Mouse (Mus musculus) stomach, embryonic 15.5 days (tissue): ENCODE results near the gene Flad1. TPM values are rescaled to one million over a fixed set of nuclear protein-coding genes. Genes with fewer than 3 reads are reported as not detected.
A peak's percentile ranks its signal among the peaks of the same experiment; 100 is the strongest.

ENCODE experiments used
- ATAC-seq: fragments of 200-750 bp; cut with Nextera tagmentation; 2 replicates; pipeline ENCODE4 v1.8.0; 2017; ENCODE audit warnings: low read depth, moderate number of reproducible peaks, moderate TSS enrichment; ENCODE audit not compliant: insufficient read depth, low FRiP score
- H3K27ac ChIP-seq: fragments of 300-500 bp; sonication (generic); 2 replicates; pipeline ENCODE4 v1.5.1; 2015; ENCODE audit warnings: mild to moderate bottlenecking, inconsistent platforms
- H3K27me3 ChIP-seq: fragments of 300-500 bp; sonication (generic); replicated peaks from 2 replicates; pipeline ENCODE4 v1.6.1; 2015; ENCODE audit warnings: inconsistent platforms
- H3K36me3 ChIP-seq: fragments of 300-500 bp; sonication (generic); 2 replicates; pipeline ENCODE4 v1.6.1; 2015; ENCODE audit warnings: inconsistent platforms
- H3K4me1 ChIP-seq: fragments of 300-500 bp; sonication (generic); 2 replicates; pipeline ENCODE4 v1.6.1; 2015; ENCODE audit warnings: inconsistent platforms
- H3K4me2 ChIP-seq: fragments of 300-500 bp; sonication (generic); 2 replicates; pipeline ENCODE4 v1.6.1; 2015; ENCODE audit warnings: mild to moderate bottlenecking, inconsistent platforms
- H3K4me3 ChIP-seq: fragments of 300-500 bp; sonication (generic); replicated peaks from 2 replicates; pipeline ENCODE4 v1.5.1; 2015; ENCODE audit warnings: inconsistent platforms
- H3K9ac ChIP-seq: fragments of 300-500 bp; sonication (generic); 2 replicates; pipeline ENCODE4 v1.6.1; 2015; ENCODE audit warnings: inconsistent platforms
- H3K9me3 ChIP-seq: fragments of 300-500 bp; sonication (generic); 2 replicates; pipeline ENCODE4 v1.6.1; 2016; ENCODE audit warnings: inconsistent platforms
- WGBS: fragments of 180-500 bp; shearing (Covaris S2); methylation state at CpG from one replicate; pipeline ENCODE4 v1.1.7; 2015; 5-methylcytosine and 5-hydroxymethylcytosine counted together
- polyA plus RNA-seq: library from polyadenylated mRNA; unstranded; fragments of >200 nt; fragmentation: Nextera tagmentation; extraction: Ambion mirVana; gene quantifications from 2 replicates; pipeline ENCODE4 v1.2.1, GENCODE M21; 2015

Gene Flad1
- polyA plus RNA-seq, 1 experiment from 2014 or later, result 23.6 TPM

DNA sequence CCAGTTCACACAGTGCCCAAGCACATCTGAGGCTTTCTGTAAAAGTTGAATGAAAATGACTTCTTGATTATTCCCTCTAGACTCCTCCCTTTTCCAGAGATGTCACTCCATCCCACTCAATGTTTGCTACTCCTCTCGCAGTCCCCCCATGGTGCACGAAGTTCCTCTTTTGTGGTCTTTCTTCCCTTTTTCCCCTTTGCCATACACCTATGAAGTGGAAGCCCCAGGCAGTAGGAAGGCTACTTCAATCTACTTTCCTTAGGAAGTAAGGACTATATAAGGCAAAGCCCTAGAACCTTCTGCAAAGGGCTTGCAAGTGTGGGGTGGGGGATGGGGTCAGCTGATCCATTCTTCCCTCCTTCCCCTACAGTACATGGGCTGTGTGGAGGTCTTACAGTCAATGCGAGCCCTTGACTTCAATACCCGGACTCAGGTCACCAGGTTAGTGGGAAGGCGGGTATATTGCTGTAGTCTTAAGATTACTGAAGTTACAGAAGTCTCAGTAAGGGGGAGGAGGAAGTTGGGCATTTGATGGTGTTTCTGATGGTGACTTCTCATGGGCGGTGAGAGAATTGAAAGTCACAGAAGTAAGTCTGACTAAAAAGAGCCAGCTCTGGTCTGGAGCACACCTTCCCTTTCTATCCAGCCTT, 11.0 kb upstream of the Flad1 start:
- no peak for ATAC-seq
- Histone ChIP-seq H3K27ac (no peak overlapping the region; the same call in 1 of the 2 replicates), H3K4me1 (peaks cover 49% of the 10 kb centered on the region), H3K36me3 (peaks cover 32% of the 10 kb centered on the region), H3K4me2 (peak overlapping the region; percentile 64), H3K9ac (no peak overlapping the region), H3K9me3 (no peaks in the 10 kb centered on the region), H3K4me3 (peak overlapping the region; percentile 55), H3K27me3 (no peaks in the 10 kb centered on the region)
- WGBS, result 55% methylated on average over 6 of the region's 6 CpGs

DNA sequence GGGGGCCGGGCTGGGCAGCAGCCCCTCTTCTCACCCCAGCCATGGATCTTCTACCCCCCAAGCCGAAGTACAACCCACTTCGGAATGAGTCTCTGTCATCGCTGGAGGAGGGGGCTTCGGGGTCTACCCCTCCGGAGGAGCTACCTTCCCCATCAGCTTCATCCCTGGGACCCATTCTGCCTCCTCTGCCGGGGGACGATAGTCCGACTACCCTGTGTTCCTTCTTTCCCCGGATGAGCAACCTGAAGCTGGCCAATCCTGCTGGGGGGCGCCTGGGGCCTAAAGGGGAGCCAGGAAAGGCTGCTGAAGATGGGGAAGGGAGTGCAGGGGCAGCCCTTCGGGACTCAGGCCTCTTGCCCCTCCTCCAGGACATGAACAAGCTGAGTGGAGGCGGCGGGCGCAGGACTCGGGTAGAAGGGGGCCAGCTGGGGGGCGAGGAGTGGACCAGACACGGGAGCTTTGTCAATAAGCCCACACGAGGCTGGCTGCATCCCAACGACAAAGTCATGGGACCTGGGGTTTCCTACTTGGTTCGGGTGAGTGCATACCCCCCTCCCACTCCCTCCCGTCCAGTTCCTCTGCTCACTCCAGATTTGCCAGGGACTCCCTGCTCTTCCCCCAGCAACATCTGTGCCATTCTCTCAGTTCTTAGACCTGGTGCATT, 10.3 kb upstream of the Flad1 start:
- Histone ChIP-seq H3K27me3 (no peaks in the 10 kb centered on the region), H3K9me3 (no peaks in the 10 kb centered on the region), H3K4me3 (peak overlapping the region; percentile 55), H3K9ac (peak overlapping the region; percentile 44), H3K4me1 (peaks cover 54% of the 10 kb centered on the region), H3K4me2 (peak overlapping the region; percentile 64), H3K36me3 (peaks cover 25% of the 10 kb centered on the region), H3K27ac (peak overlapping the region; percentile 99)
- WGBS, result 13% methylated on average over 22 of the region's 22 CpGs
- ATAC-seq, result no peak

DNA sequence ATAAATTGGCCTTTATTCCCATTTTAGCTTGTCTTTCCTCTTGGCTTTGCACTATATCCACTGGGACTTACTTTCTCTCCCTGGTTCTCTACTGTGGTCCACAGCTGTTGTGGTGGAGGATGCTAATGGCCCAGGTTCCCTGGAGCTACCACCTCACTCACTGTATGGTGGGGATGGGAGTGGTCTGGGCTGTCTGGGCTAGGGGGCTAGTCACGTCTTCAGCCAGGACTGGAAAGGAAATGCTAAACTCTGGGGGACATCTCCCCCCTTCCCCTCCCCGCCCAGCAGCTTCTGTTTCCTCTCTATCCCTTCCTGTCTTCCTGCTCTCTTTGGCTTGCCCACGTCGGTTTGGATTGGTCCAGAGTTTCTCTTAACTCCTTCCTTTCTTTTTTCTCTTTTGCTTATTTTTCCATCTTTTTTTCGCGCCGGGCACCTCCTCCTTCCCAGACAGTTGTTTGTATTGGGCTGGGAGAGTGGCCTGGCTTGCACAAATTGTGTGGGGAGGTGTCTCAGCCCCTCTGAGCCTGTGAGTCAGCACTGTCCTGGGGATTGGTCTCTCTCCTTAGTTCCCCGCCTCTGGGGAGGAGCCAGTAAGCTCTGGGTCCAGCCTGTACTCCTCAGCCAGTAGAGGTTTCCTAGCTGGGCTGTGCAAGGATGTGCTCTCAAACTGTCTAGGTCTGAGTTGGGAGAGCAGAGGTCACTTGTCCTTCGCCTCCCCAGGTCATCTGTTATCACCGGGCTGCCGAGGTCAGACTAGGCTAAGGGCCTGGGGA, 9.5 kb upstream of the Flad1 start:
- Histone ChIP-seq H3K27me3 (no peaks in the 10 kb centered on the region), H3K27ac (peak overlapping the region; percentile 99), H3K36me3 (peaks cover 22% of the 10 kb centered on the region), H3K9me3 (no peaks in the 10 kb centered on the region), H3K9ac (peak overlapping the region; percentile 44), H3K4me3 (peak overlapping the region; percentile 55), H3K4me2 (peak overlapping the region; percentile 64), H3K4me1 (peaks cover 54% of the 10 kb centered on the region)
- WGBS, result 2% methylated on average over 11 of the region's 11 CpGs
- peak; percentile 85 for ATAC-seq

DNA sequence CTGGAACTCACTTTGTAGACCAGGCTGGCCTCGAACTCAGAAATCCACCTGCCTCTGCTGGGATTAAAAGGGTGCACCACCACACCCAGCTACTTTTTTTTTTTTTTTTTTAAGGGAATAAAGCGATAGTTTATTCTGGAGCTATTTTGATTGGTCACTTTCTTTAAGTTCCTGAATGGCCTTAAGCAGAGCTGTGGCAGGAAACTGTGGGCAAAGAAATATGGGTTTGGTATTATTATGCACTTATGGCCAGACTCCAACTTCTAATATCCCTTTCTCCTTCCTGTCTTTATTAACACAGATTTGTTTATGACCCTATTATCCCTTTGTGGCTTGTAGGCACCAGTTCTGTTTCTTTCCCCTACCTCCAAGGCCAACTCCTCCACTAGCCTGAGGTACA, 8.8 kb upstream of the Flad1 start:
- no peaks in the 10 kb centered on the region for H3K27me3 ChIP-seq
- H3K9me3 ChIP-seq, result no peaks in the 10 kb centered on the region
- 52% methylated on average over 2 of the region's 2 CpGs for WGBS
- H3K36me3 ChIP-seq, result peaks cover 24% of the 10 kb centered on the region
- H3K4me3 ChIP-seq, result peak overlapping the region; percentile 55
- H3K4me1 ChIP-seq, result peaks cover 54% of the 10 kb centered on the region
- ATAC-seq, result no peak
- H3K27ac ChIP-seq, result peak overlapping the region; percentile 99
- peak overlapping the region; percentile 64 for H3K4me2 ChIP-seq
- H3K9ac ChIP-seq, result no peak overlapping the region

DNA sequence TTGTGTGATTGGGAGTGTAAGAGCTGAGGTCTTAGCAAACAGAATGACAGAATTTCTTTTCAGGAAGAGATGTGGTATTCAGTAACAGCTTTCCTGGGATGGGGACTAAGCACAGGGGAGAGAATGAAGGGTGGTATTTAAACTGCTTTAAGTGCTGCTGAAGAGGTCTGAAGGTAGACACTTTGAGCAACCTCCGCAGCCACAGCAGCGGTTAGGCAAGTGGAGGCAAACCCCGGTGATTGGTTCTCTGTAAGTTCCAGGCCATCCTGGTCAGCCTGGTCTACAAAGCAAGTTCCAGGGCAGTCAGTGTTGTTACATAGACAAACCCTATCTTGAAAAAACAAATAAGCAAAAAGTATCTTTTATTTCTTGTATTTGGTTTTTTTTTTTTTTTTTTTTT, 8.3 kb upstream of the Flad1 start:
- H3K4me2 ChIP-seq, result peak overlapping the region; percentile 64
- H3K27ac ChIP-seq, result peak overlapping the region; percentile 99
- no peak for ATAC-seq
- peaks cover 23% of the 10 kb centered on the region for H3K36me3 ChIP-seq
- WGBS, result 15% methylated on average over 3 of the region's 3 CpGs
- peaks cover 51% of the 10 kb centered on the region for H3K4me1 ChIP-seq
- no peaks in the 10 kb centered on the region for H3K27me3 ChIP-seq
- 0 out of 2 replicates have a peak overlapping the region, but pooled peaks have one; percentile 46 for H3K9ac ChIP-seq
- peak overlapping the region; percentile 64 for H3K4me3 ChIP-seq
- H3K9me3 ChIP-seq, result no peaks in the 10 kb centered on the region

DNA sequence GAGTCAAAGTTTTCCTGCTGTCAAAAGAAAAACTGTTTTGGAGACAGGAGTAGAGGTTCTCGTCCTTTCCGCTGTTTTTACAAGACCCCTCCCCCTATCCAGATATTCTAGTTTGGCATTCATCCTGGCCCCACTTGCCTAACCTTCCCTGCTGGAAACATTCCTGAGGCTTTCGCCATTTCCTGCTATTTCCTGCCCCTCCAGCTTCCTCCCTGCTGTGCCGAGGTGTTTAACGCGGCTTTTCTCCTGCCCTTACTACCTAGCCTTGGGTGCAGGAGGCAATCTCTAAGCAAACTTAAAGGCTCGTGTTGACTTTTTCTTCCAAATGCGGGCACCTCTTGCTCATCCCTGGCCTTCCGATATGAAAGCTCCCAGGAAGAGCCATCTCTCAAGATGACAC, 7.9 kb upstream of the Flad1 start:
- peaks cover 48% of the 10 kb centered on the region for H3K4me1 ChIP-seq
- ATAC-seq, result no peak
- H3K27ac ChIP-seq, result peak overlapping the region; percentile 99
- H3K4me3 ChIP-seq, result peak overlapping the region; percentile 64
- peak overlapping the region; percentile 64 for H3K4me2 ChIP-seq
- peaks cover 23% of the 10 kb centered on the region for H3K36me3 ChIP-seq
- no peaks in the 10 kb centered on the region for H3K27me3 ChIP-seq
- H3K9me3 ChIP-seq, result no peaks in the 10 kb centered on the region
- peak overlapping the region; percentile 46; the same call in 1 of the 2 replicates for H3K9ac ChIP-seq
- 2% methylated on average over 9 of the region's 9 CpGs for WGBS

DNA sequence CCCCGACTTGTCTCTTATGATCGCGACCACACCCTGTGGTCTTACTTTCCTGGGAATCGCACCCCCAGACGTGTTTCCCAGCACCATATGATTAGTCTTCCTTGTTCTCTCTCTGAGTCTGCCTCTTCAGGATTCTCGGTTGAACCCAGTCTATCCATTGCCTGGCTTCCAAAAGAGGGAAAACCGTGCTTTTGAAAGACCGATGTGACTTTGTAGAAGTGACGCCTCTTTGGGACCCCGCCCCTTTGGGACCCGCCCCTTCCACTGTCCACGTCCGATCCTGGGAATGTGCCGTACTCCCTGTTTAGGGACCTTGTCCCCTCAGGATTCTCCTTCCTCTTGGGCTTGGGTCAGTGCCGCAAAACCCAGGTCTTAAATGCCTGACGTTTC, 7.2 kb upstream of the Flad1 start:
- Histone ChIP-seq H3K36me3 (peaks cover 21% of the 10 kb centered on the region), H3K4me1 (peaks cover 42% of the 10 kb centered on the region), H3K9me3 (no peaks in the 10 kb centered on the region), H3K4me2 (peak overlapping the region; percentile 64), H3K9ac (peak overlapping the region; percentile 46), H3K27me3 (no peaks in the 10 kb centered on the region), H3K4me3 (peak overlapping the region; percentile 64), H3K27ac (peak overlapping the region; percentile 99)
- WGBS, result under 1% methylated on average over 16 of the region's 16 CpGs
- peak; percentile 13; the same call in 1 of the 2 replicates for ATAC-seq

DNA sequence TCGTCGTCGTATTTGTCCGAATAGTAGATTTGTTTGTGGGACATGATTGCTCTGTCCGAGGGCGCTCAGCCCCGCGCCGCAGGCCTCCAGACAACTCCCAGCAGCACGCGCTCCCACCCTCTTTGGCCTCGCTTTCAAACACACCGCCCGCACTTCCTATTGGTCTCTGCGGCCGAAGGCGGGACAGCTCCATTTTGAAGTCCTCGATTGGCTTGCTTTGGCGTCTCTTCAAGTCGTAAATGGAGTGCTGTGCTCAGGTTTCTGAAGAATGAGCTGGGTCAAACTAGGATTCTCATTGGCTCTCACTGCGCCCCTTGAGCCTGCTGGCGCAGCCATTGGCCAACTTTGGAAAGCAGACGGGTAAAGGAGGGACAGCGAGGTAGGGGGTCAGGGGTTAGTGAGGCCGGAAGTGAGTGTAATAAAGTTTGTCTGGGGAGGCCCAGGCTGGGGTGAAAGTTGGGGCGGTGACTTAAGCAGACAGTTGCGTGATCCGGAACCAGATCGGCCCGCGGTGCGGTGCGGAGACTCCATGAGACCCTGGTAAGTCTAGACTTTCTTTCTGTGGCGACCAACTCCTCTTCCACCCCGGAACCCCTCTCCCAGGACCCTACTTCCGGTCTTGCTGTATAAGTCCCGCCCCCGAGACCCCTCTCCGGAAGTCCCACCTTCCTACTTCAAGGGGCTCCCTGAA, 6.6 kb upstream of the Flad1 start, which contains the start of the genes Cks1b and Shc1:
Cks1b (minus strand) TSS at position 214 of the 691 bp plus-strand sequence.
Shc1 (plus strand) TSS at position 274 of the 691 bp plus-strand sequence.
- H3K4me3 ChIP-seq, result peak within 1 kb of the TSS; percentile 64

DNA sequence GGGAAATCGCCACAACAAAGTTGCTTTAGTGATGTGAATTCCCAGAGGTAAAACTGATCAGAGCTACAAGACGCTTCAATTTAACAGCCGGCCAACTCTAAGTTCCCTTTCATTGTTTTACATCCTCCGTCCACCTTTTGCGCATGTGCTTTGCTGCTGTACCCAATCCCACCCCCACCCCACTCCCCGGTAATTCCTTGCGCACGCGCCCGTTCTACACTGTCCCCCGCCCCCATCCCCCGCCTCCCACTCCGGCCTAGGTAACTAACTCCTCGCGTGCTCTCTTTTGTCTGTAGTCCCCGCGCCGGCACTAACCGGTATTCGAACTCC, 6.1 kb upstream of the Flad1 start:
- under 1% methylated on average over 20 of the region's 20 CpGs for WGBS
- H3K9me3 ChIP-seq, result no peaks in the 10 kb centered on the region
- peak overlapping the region; percentile 53 for H3K9ac ChIP-seq
- H3K4me3 ChIP-seq, result peak overlapping the region; percentile 64
- H3K4me1 ChIP-seq, result peaks cover 32% of the 10 kb centered on the region
- peaks cover 23% of the 10 kb centered on the region for H3K36me3 ChIP-seq
- H3K4me2 ChIP-seq, result peak overlapping the region; percentile 65
- peak; percentile 8 for ATAC-seq
- peak overlapping the region; percentile 90 for H3K27ac ChIP-seq
- no peaks in the 10 kb centered on the region for H3K27me3 ChIP-seq

More for the DNA sequence above, 6.6 kb upstream of the Flad1 start, which contains the start of the genes Cks1b and Shc1:
- Histone ChIP-seq H3K27me3 (no peaks in the 10 kb centered on the region), H3K4me2 (peak within 1 kb of the TSS; percentile 65), H3K27ac (peak within 1 kb of the TSS; percentile 99), H3K9ac (peak within 1 kb of the TSS; percentile 53), H3K9me3 (no peaks in the 10 kb centered on the region), H3K4me1 (peaks cover 37% of the 10 kb centered on the region), H3K36me3 (peaks cover 23% of the 10 kb centered on the region)
- ATAC-seq, result peak; percentile 92
- under 1% methylated on average over 39 of the region's 39 CpGs for WGBS

DNA sequence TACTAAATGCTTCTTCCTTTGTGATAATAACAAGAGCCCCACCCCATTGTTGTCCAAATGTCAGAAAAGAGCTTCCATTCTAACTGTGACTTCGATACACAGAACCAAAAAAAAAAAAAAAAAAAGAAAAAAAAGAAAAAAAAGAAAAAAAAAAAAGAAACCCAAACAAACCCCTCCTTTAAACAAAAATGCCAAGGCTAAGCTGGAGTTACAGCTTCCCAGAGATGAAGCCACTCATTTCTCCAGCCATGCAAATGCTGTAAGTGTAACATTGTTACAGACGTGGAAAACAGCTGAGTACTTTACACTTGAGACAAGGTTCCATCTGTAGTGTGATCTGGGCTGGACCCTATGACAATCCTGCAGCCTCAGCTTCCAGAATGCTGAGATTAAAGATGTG, 5.5 kb upstream of the Flad1 start:
- ATAC-seq, result no peak
- WGBS, result 13% methylated on average over 2 of the region's 2 CpGs
- peaks cover 29% of the 10 kb centered on the region for H3K4me1 ChIP-seq
- peak overlapping the region; percentile 64 for H3K4me3 ChIP-seq
- H3K9ac ChIP-seq, result peak overlapping the region; percentile 53
- peak overlapping the region; percentile 65 for H3K4me2 ChIP-seq
- no peaks in the 10 kb centered on the region for H3K27me3 ChIP-seq
- no peaks in the 10 kb centered on the region for H3K9me3 ChIP-seq
- peaks cover 23% of the 10 kb centered on the region for H3K36me3 ChIP-seq
- H3K27ac ChIP-seq, result peak overlapping the region; percentile 90

DNA sequence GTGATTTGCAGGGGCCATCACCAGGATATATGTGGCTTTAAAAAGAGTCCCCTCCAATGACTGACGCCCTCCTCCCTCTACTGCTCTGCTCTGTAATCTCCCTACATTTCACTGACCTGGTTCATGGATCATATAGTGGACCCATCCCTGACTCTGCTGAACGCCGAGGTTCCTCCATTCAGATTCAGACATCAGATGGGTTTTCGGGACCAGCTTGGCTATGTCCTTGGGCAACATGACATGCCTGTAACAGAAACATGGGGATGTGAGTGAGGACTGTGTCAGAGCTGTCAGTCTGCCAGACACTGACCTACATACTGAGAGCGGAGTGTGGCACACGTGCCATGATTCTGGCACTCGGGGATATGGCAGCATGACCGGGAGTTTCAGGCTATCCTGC, 4.5 kb upstream of the Flad1 start:
- 91% methylated on average over 8 of the region's 8 CpGs for WGBS
- H3K27me3 ChIP-seq, result no peaks in the 10 kb centered on the region
- ATAC-seq, result no peak
- peaks cover 19% of the 10 kb centered on the region for H3K4me1 ChIP-seq
- H3K27ac ChIP-seq, result no peak overlapping the region
- peak overlapping the region; percentile 65; the same call in 1 of the 2 replicates for H3K4me2 ChIP-seq
- no peak overlapping the region for H3K9ac ChIP-seq
- H3K4me3 ChIP-seq, result no peak overlapping the region
- H3K36me3 ChIP-seq, result peaks cover 23% of the 10 kb centered on the region
- H3K9me3 ChIP-seq, result no peaks in the 10 kb centered on the region
